8 mouse cellular contexts compared by ENCODE assay signal in the genomic region with DNA sequence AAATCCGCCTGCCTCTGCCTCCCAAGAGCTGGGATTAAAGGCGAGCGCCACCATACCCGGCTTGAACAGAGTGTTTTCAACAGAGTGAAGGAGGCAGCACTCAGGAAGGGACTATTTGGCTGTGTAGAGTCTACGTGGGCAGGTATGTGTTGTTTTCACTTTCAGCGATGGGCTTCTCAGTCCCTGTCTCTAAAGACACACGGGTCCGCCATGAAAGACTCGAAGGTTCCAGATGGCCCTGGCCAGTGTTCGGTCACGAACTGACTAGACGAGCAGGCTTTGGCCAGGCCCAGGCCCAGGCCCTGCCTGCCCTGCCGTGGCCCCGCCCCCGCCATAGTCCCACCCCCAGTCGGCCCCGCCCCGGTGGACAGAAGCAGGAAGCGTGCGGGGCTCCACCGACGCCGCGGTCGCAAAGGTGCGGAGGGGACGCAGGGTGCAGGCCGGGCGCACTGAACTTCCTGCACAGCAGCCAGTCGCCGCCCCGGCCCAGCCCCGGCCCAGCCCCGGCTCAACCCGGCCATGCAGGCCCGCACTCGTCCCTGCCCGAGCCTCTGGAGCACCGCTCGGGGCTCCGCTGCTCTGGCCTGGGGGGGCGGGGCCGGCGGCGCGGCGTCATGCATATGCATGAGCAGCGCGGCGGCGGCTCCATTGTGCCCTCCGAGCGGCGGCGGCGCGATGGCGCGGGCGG. TPM values are rescaled to one million over a fixed set of nuclear protein-coding genes. Genes with fewer than 3 reads are reported as not detected.
DNase-seq lines count a peak whose midpoint lies in the region; ATAC-seq lines count a peak whose summit lies in the region.

A gene (plus strand): TSS at position 349 of the 688 bp plus-strand sequence.

- peak; percentile 85 for DNase-seq in c-Kit-negative CD71-positive TER-119-positive erythroid progenitor cells, embryonic 14.5 days (ENCODE audit: low read depth, low spot score)
- peak; percentile 94 for DNase-seq in forebrain, embryonic 10.5 days (ENCODE audit: extremely low spot score, low spot score)
- DNase-seq in kidney, postnatal 36 days = peak; percentile 97 to 98
- peak; percentile 76 for DNase-seq in telencephalon, adult 2 months (ENCODE audit: low read depth, low spot score)

- no peaks in the 10 kb centered on the region for H3K27me3 ChIP-seq in forebrain, embryonic 10.5 days (ENCODE audit: poor library complexity, severe bottlenecking)
- no peaks in the 10 kb centered on the region for H3K27me3 ChIP-seq in heart, embryonic 15.5 days
- no peaks in the 10 kb centered on the region for H3K27me3 ChIP-seq in liver, embryonic 15.5 days
- H3K27me3 ChIP-seq in neural tube, embryonic 12.5 days (replicated peaks) = no peaks in the 10 kb centered on the region

- WGBS in forebrain, embryonic 10.5 days = 6% methylated on average over 60 of the region's 60 CpGs
- 6% methylated on average over 60 of the region's 60 CpGs for WGBS in heart, embryonic 15.5 days
- WGBS in liver, embryonic 15.5 days (ENCODE audit: insufficient replicate concordance) = 4% methylated on average over 60 of the region's 60 CpGs
- 7% methylated on average over 58 of the region's 60 CpGs for WGBS in neural tube, embryonic 12.5 days

- H3K36me3 ChIP-seq in forebrain, embryonic 10.5 days (replicated peaks) = peaks cover 24% of the 10 kb centered on the region
- no peaks in the 10 kb centered on the region for H3K36me3 ChIP-seq in heart, embryonic 15.5 days
- 0 out of 2 replicates have a peak, but pooled peaks cover 11% of the 10 kb centered on the region for H3K36me3 ChIP-seq in liver, embryonic 15.5 days (replicated peaks)
- peaks cover 15% of the 10 kb centered on the region; the same call in 1 of the 2 replicates for H3K36me3 ChIP-seq in neural tube, embryonic 12.5 days

- ATAC-seq in CD4-positive, CD25-positive, alpha-beta regulatory T cell, adult 4 months = peak; percentile 69
- ATAC-seq in heart, embryonic 15.5 days (replicated peaks; ENCODE audit: insufficient number of reproducible peaks, insufficient read depth, low FRiP score, low read depth) = peak; percentile 97
- peak; percentile 98 for ATAC-seq in liver, embryonic 15.5 days (ENCODE audit: insufficient read depth)
- peak; percentile 98 for ATAC-seq in neural tube, embryonic 12.5 days (ENCODE audit: low FRiP score, low read depth)

- H3K4me3 ChIP-seq in forebrain, embryonic 10.5 days = peak within 1 kb of the TSS; percentile 79
- peak within 1 kb of the TSS; percentile 90 for H3K4me3 ChIP-seq in heart, embryonic 15.5 days
- H3K4me3 ChIP-seq in liver, embryonic 15.5 days (replicated peaks) = peak within 1 kb of the TSS; percentile 97
- H3K4me3 ChIP-seq in neural tube, embryonic 12.5 days = peak within 1 kb of the TSS; percentile 94

- peaks cover 26% of the 10 kb centered on the region for H3K4me1 ChIP-seq in forebrain, embryonic 10.5 days
- H3K4me1 ChIP-seq in heart, embryonic 15.5 days (replicated peaks) = peaks cover 21% of the 10 kb centered on the region
- peaks cover 36% of the 10 kb centered on the region for H3K4me1 ChIP-seq in liver, embryonic 15.5 days (replicated peaks)
- peaks cover 28% of the 10 kb centered on the region for H3K4me1 ChIP-seq in neural tube, embryonic 12.5 days

- no peaks in the 10 kb centered on the region for H3K9me3 ChIP-seq in forebrain, embryonic 10.5 days
- H3K9me3 ChIP-seq in heart, embryonic 15.5 days (replicated peaks) = no peaks in the 10 kb centered on the region
- H3K9me3 ChIP-seq in liver, embryonic 15.5 days (replicated peaks) = no peaks in the 10 kb centered on the region
- H3K9me3 ChIP-seq in neural tube, embryonic 12.5 days = no peaks in the 10 kb centered on the region

- peak within 1 kb of the TSS; percentile 95 for H3K27ac ChIP-seq in forebrain, embryonic 10.5 days
- H3K27ac ChIP-seq in heart, embryonic 15.5 days = peak within 1 kb of the TSS; percentile 99
- H3K27ac ChIP-seq in liver, embryonic 15.5 days (replicated peaks) = peak within 1 kb of the TSS; percentile 93
- peak within 1 kb of the TSS; percentile 91 for H3K27ac ChIP-seq in neural tube, embryonic 12.5 days

- H3K9ac ChIP-seq in heart, embryonic 15.5 days = peak within 1 kb of the TSS; percentile 97
- peak within 1 kb of the TSS; percentile 86 for H3K9ac ChIP-seq in liver, embryonic 15.5 days
- H3K9ac ChIP-seq in neural tube, embryonic 12.5 days = peak within 1 kb of the TSS; percentile 97

- H3K4me2 ChIP-seq in heart, embryonic 15.5 days = peak within 1 kb of the TSS; percentile 86
- H3K4me2 ChIP-seq in liver, embryonic 15.5 days = peak within 1 kb of the TSS; percentile 97
- H3K4me2 ChIP-seq in neural tube, embryonic 12.5 days (replicated peaks) = peak within 1 kb of the TSS; percentile 84

RNA-seq across cellular contexts. Expression of the gene that starts here (rescaled TPM):
- 10 to 100 TPM; 46.5 to 67.2 TPM for polyA plus RNA-seq in CD4-positive, CD25-positive, alpha-beta regulatory T cell, adult 4 months (2017; shearing (Covaris generic))
- polyA plus RNA-seq in forebrain, embryonic 10.5 days (2016; fragmentation: Nextera tagmentation; extraction: Ambion mirVana) = 13.6 and 15.9 TPM in 2 replicates
- 6.6 and 8.2 TPM in 2 replicates for polyA plus RNA-seq in heart, embryonic 15.5 days (2015; fragmentation: Nextera tagmentation; extraction: Ambion mirVana)
- 3.5 and 4.3 TPM in 2 replicates for polyA plus RNA-seq in liver, embryonic 15.5 days (2015; fragmentation: Nextera tagmentation; extraction: Ambion mirVana)
- 23.9 and 24.1 TPM in 2 replicates for polyA plus RNA-seq in neural tube, embryonic 12.5 days (2016; fragmentation: Nextera tagmentation; extraction: Ambion mirVana)

Comparison
In these comparisons a context has a peak if more than half of its experiments do, and no peak if none do; other contexts are left out.
1. Peak in every context shown above with its lines: DNase-seq, ATAC-seq, H3K4me3 ChIP-seq and H3K27ac ChIP-seq.